Mouse (Mus musculus): ENCODE data around the gene Rai14. TPM values are rescaled to one million over a fixed set of nuclear protein-coding genes. Genes with fewer than 3 reads are reported as not detected.

The Rai14 gene
- polyA plus RNA-seq, 1 experiment = 2.3 TPM

- no peak overlapping the region for H3K4me3 ChIP-seq (ENCODE audit: insufficient read depth, low read depth, low read length)
- H3K4me1 ChIP-seq (ENCODE audit: control insufficient read depth, insufficient read depth, insufficient read length, low read length) = peaks cover 9% of the 10 kb centered on the region
- H3K27ac ChIP-seq (replicated peaks; ENCODE audit: low read depth, low read length) = no peak overlapping the region
Measured at GRCm38 (mm10) chr15:10635121-10635520, 79.3 kb downstream of the Rai14 start.

GRCm38 (mm10) chr15:10634176-10634575, 80.2 kb downstream of the Rai14 start:
- H3K4me3 ChIP-seq (ENCODE audit: insufficient read depth, low read depth, low read length) = no peak overlapping the region
- peaks cover 9% of the 10 kb centered on the region for H3K4me1 ChIP-seq (ENCODE audit: control insufficient read depth, insufficient read depth, insufficient read length, low read length)
- no peak overlapping the region for H3K27ac ChIP-seq (replicated peaks; ENCODE audit: low read depth, low read length)

- no peak overlapping the region for H3K27ac ChIP-seq (replicated peaks; ENCODE audit: low read depth, low read length)
- no peak overlapping the region for H3K4me3 ChIP-seq (ENCODE audit: insufficient read depth, low read depth, low read length)
- H3K4me1 ChIP-seq (ENCODE audit: control insufficient read depth, insufficient read depth, insufficient read length, low read length) = peaks cover 9% of the 10 kb centered on the region
Measured at GRCm38 (mm10) chr15:10633381-10633780, 81.0 kb downstream of the Rai14 start.

GRCm38 (mm10) chr15:10632581-10632980, 81.8 kb downstream of the Rai14 start:
- H3K4me1 ChIP-seq (ENCODE audit: control insufficient read depth, insufficient read depth, insufficient read length, low read length) = peaks cover 9% of the 10 kb centered on the region
- no peak overlapping the region for H3K27ac ChIP-seq (replicated peaks; ENCODE audit: low read depth, low read length)
- H3K4me3 ChIP-seq (ENCODE audit: insufficient read depth, low read depth, low read length) = no peak overlapping the region

GRCm38 (mm10) chr15:10632060-10632459, 82.4 kb downstream of the Rai14 start:
- no peak overlapping the region for H3K4me3 ChIP-seq (ENCODE audit: insufficient read depth, low read depth, low read length)
- H3K27ac ChIP-seq (replicated peaks; ENCODE audit: low read depth, low read length) = no peak overlapping the region
- H3K4me1 ChIP-seq (ENCODE audit: control insufficient read depth, insufficient read depth, insufficient read length, low read length) = peaks cover 9% of the 10 kb centered on the region

GRCm38 (mm10) chr15:10631541-10631940, 82.9 kb downstream of the Rai14 start:
- H3K4me3 ChIP-seq (ENCODE audit: insufficient read depth, low read depth, low read length) = no peak overlapping the region
- peaks cover 9% of the 10 kb centered on the region for H3K4me1 ChIP-seq (ENCODE audit: control insufficient read depth, insufficient read depth, insufficient read length, low read length)
- no peak overlapping the region for H3K27ac ChIP-seq (replicated peaks; ENCODE audit: low read depth, low read length)

- Histone ChIP-seq H3K27ac (replicated peaks; ENCODE audit: low read depth, low read length) (no peak overlapping the region), H3K4me3 (ENCODE audit: insufficient read depth, low read depth, low read length) (no peak overlapping the region), H3K4me1 (ENCODE audit: control insufficient read depth, insufficient read depth, insufficient read length, low read length) (peaks cover 6% of the 10 kb centered on the region)
Measured at GRCm38 (mm10) chr15:10628980-10629346, 85.5 kb downstream of the Rai14 start.

- no peak overlapping the region for H3K4me3 ChIP-seq (ENCODE audit: insufficient read depth, low read depth, low read length)
- H3K4me1 ChIP-seq (ENCODE audit: control insufficient read depth, insufficient read depth, insufficient read length, low read length) = peaks cover 5% of the 10 kb centered on the region
- H3K27ac ChIP-seq (replicated peaks; ENCODE audit: low read depth, low read length) = no peak overlapping the region
Measured at GRCm38 (mm10) chr15:10628131-10628979, 86.1 kb downstream of the Rai14 start.

- no peak overlapping the region for H3K4me3 ChIP-seq (ENCODE audit: insufficient read depth, low read depth, low read length)
- H3K4me1 ChIP-seq (ENCODE audit: control insufficient read depth, insufficient read depth, insufficient read length, low read length) = no peaks in the 10 kb centered on the region
- H3K27ac ChIP-seq (replicated peaks; ENCODE audit: low read depth, low read length) = no peak overlapping the region
Measured at GRCm38 (mm10) chr15:10623571-10624227, 90.7 kb downstream of the Rai14 start.

- Histone ChIP-seq H3K27ac (replicated peaks; ENCODE audit: low read depth, low read length) (no peak overlapping the region), H3K4me3 (ENCODE audit: insufficient read depth, low read depth, low read length) (no peak overlapping the region), H3K4me1 (ENCODE audit: control insufficient read depth, insufficient read depth, insufficient read length, low read length) (no peaks in the 10 kb centered on the region)
Measured at GRCm38 (mm10) chr15:10621194-10621593, 93.2 kb downstream of the Rai14 start.

GRCm38 (mm10) chr15:10619678-10620077, 94.7 kb downstream of the Rai14 start:
- no peaks in the 10 kb centered on the region for H3K4me1 ChIP-seq (ENCODE audit: control insufficient read depth, insufficient read depth, insufficient read length, low read length)
- H3K27ac ChIP-seq (replicated peaks; ENCODE audit: low read depth, low read length) = no peak overlapping the region
- H3K4me3 ChIP-seq (ENCODE audit: insufficient read depth, low read depth, low read length) = no peak overlapping the region

- H3K27ac ChIP-seq (replicated peaks; ENCODE audit: low read depth, low read length) = no peak overlapping the region
- H3K4me3 ChIP-seq (ENCODE audit: insufficient read depth, low read depth, low read length) = no peak overlapping the region
- no peaks in the 10 kb centered on the region for H3K4me1 ChIP-seq (ENCODE audit: control insufficient read depth, insufficient read depth, insufficient read length, low read length)
Measured at GRCm38 (mm10) chr15:10618276-10618675, 96.1 kb downstream of the Rai14 start.

- Histone ChIP-seq H3K27ac (replicated peaks; ENCODE audit: low read depth, low read length) (no peak overlapping the region), H3K4me3 (ENCODE audit: insufficient read depth, low read depth, low read length) (no peak overlapping the region), H3K4me1 (ENCODE audit: control insufficient read depth, insufficient read depth, insufficient read length, low read length) (no peaks in the 10 kb centered on the region)
Measured at GRCm38 (mm10) chr15:10616001-10616400, 98.4 kb downstream of the Rai14 start.

GRCm38 (mm10) chr15:10611040-10611439, 103.4 kb downstream of the Rai14 start:
- no peaks in the 10 kb centered on the region for H3K4me1 ChIP-seq (ENCODE audit: control insufficient read depth, insufficient read depth, insufficient read length, low read length)
- H3K4me3 ChIP-seq (ENCODE audit: insufficient read depth, low read depth, low read length) = no peak overlapping the region

GRCm38 (mm10) chr15:10609107-10609506, 105.3 kb downstream of the Rai14 start:
- Histone ChIP-seq H3K4me1 (ENCODE audit: control insufficient read depth, insufficient read depth, insufficient read length, low read length) (no peaks in the 10 kb centered on the region), H3K27ac (replicated peaks; ENCODE audit: low read depth, low read length) (no peak overlapping the region), H3K4me3 (ENCODE audit: insufficient read depth, low read depth, low read length) (no peak overlapping the region)

More at GRCm38 (mm10) chr15:10611040-10611439, 103.4 kb downstream of the Rai14 start:
- no peak overlapping the region for H3K27ac ChIP-seq (replicated peaks; ENCODE audit: low read depth, low read length)
